Mouse (Mus musculus): ENCODE measurements at regions not wholly inside any gene's neighbourhood (a gene's known extent, or its start where the extent isn't known, plus 50 kb on each side); places are given as distances from the start of the nearest gene placed in this dataset.

GRCm38 (mm10) chr12:95054887-95055286, 637.1 kb upstream of the Flrt2 start:
- no peak for ATAC-seq (replicated peaks; ENCODE audit: poor library complexity, severe bottlenecking)

GRCm38 (mm10) chr12:95056926-95057325, 635.1 kb upstream of the Flrt2 start:
- no peak for ATAC-seq (replicated peaks; ENCODE audit: poor library complexity, severe bottlenecking)

- ATAC-seq (replicated peaks; ENCODE audit: poor library complexity, severe bottlenecking): no peak
Measured at GRCm38 (mm10) chr12:95059396-95059795, 632.6 kb upstream of the Flrt2 start.

- ATAC-seq (replicated peaks; ENCODE audit: poor library complexity, severe bottlenecking): no peak
Measured at GRCm38 (mm10) chr12:95072307-95072706, 619.7 kb upstream of the Flrt2 start.

- no peak for ATAC-seq (replicated peaks; ENCODE audit: poor library complexity, severe bottlenecking)
Measured at GRCm38 (mm10) chr12:95119223-95119952, 572.6 kb upstream of the Flrt2 start.

GRCm38 (mm10) chr12:95132804-95133203, 559.2 kb upstream of the Flrt2 start:
- no peak for ATAC-seq (replicated peaks; ENCODE audit: poor library complexity, severe bottlenecking)

- ATAC-seq (replicated peaks; ENCODE audit: poor library complexity, severe bottlenecking): no peak
Measured at GRCm38 (mm10) chr12:95133482-95133881, 558.5 kb upstream of the Flrt2 start.

GRCm38 (mm10) chr12:95138167-95138566, 553.9 kb upstream of the Flrt2 start:
- ATAC-seq (replicated peaks; ENCODE audit: poor library complexity, severe bottlenecking): no peak

- no peak for ATAC-seq (replicated peaks; ENCODE audit: poor library complexity, severe bottlenecking)
Measured at GRCm38 (mm10) chr12:95171051-95171450, 521.0 kb upstream of the Flrt2 start.

GRCm38 (mm10) chr12:95173810-95174402, 518.1 kb upstream of the Flrt2 start:
- ATAC-seq (replicated peaks; ENCODE audit: poor library complexity, severe bottlenecking): no peak

GRCm38 (mm10) chr12:95202486-95202885, 489.5 kb upstream of the Flrt2 start:
- ATAC-seq (replicated peaks; ENCODE audit: poor library complexity, severe bottlenecking): no peak

GRCm38 (mm10) chr12:95205081-95205480, 486.9 kb upstream of the Flrt2 start:
- ATAC-seq (replicated peaks; ENCODE audit: poor library complexity, severe bottlenecking): no peak

GRCm38 (mm10) chr12:95239158-95239779, 452.8 kb upstream of the Flrt2 start:
- ATAC-seq (replicated peaks; ENCODE audit: poor library complexity, severe bottlenecking): no peak

GRCm38 (mm10) chr12:95267187-95267586, 424.8 kb upstream of the Flrt2 start:
- no peak for ATAC-seq (replicated peaks; ENCODE audit: poor library complexity, severe bottlenecking)

- no peak for ATAC-seq (replicated peaks; ENCODE audit: poor library complexity, severe bottlenecking)
Measured at GRCm38 (mm10) chr12:95305386-95305785, 386.6 kb upstream of the Flrt2 start.

GRCm38 (mm10) chr12:95315151-95315750, 376.8 kb upstream of the Flrt2 start:
- ATAC-seq (replicated peaks; ENCODE audit: poor library complexity, severe bottlenecking): no peak

GRCm38 (mm10) chr12:95316820-95317219, 375.2 kb upstream of the Flrt2 start:
- ATAC-seq (replicated peaks; ENCODE audit: poor library complexity, severe bottlenecking): no peak

GRCm38 (mm10) chr12:95321693-95322092, 370.3 kb upstream of the Flrt2 start:
- ATAC-seq (replicated peaks; ENCODE audit: poor library complexity, severe bottlenecking): no peak

GRCm38 (mm10) chr12:95329666-95330065, 362.4 kb upstream of the Flrt2 start:
- ATAC-seq (replicated peaks; ENCODE audit: poor library complexity, severe bottlenecking): no peak

GRCm38 (mm10) chr12:95347786-95348185, 344.2 kb upstream of the Flrt2 start:
- ATAC-seq (replicated peaks; ENCODE audit: poor library complexity, severe bottlenecking): no peak

GRCm38 (mm10) chr12:95355151-95355550, 336.9 kb upstream of the Flrt2 start:
- no peak for ATAC-seq (replicated peaks; ENCODE audit: poor library complexity, severe bottlenecking)
